Mouse (Mus musculus) heart, adult 2 months (tissue): ENCODE results near the gene Arhgap19. TPM values are rescaled to one million over a fixed set of nuclear protein-coding genes. Genes with fewer than 3 reads are reported as not detected.
"Not testable (repeated sequence)": the region's sequence is repeated elsewhere in the genome, so short reads cannot be mapped to it uniquely, and the experiment has no call there.

Experiments used
- DNase-seq, 2 experiments: peaks; one replicate each; pipeline ENCODE4 v3.0.0; 2021
- H3K27ac ChIP-seq: fragments of 200-600 bp; 2 replicates; pipeline ENCODE4 v1.8.1; 2022
- H3K27me3 ChIP-seq: fragments of 200-500 bp; 2 replicates; pipeline ENCODE4 v1.6.1; 2012; ENCODE audit warnings: mild to moderate bottlenecking, low read length, inconsistent platforms, mixed read lengths; ENCODE audit not compliant: control insufficient read depth, insufficient read depth
- H3K36me3 ChIP-seq: fragments of 200-500 bp; 2 replicates; pipeline ENCODE4 v1.6.1; 2012; ENCODE audit warnings: low read length, inconsistent platforms; ENCODE audit not compliant: control insufficient read depth, insufficient read depth
- H3K4me1 ChIP-seq: fragments of 200-500 bp; 2 replicates; pipeline ENCODE4 v1.6.1; 2011; ENCODE audit warnings: low read length; ENCODE audit not compliant: control insufficient read depth, insufficient read depth
- H3K4me3 ChIP-seq: fragments of 200-600 bp; 2 replicates; pipeline ENCODE4 v1.8.1; 2022
- H3K79me2 ChIP-seq: fragments of 200-500 bp; replicated peaks from 2 replicates; pipeline ENCODE4 v1.6.1; 2012; ENCODE audit warnings: mild to moderate bottlenecking, inconsistent platforms, low read length, moderate library complexity, mixed read lengths; ENCODE audit not compliant: control insufficient read depth, insufficient read depth
- H3K9ac ChIP-seq: fragments of 200-500 bp; 2 replicates; pipeline ENCODE4 v1.6.1; 2012; ENCODE audit warnings: low read depth, mild to moderate bottlenecking, control low read depth, inconsistent platforms, low read length, mixed read lengths
- CTCF ChIP-seq: fragments of 200-600 bp; IDR thresholded peaks from 2 replicates; pipeline ENCODE4 v1.8.1; 2022; ENCODE audit warnings: antibody characterized with exemption, mild to moderate bottlenecking, moderate library complexity
- EP300 ChIP-seq: fragments of 200-500 bp; IDR thresholded peaks from 2 replicates; pipeline ENCODE4 v1.6.1; 2011; ENCODE audit warnings: low read depth, low read length, control low read depth; ENCODE audit not compliant: insufficient read depth
- POLR2A ChIP-seq: fragments of 200-500 bp; IDR thresholded peaks from 2 replicates; pipeline ENCODE4 v1.6.1; 2011; ENCODE audit warnings: mild to moderate bottlenecking, low read depth, low read length, control low read depth; ENCODE audit not compliant: insufficient read depth
- WGBS: fragments of 180-500 bp; shearing (Covaris S2); methylation state at CpG from one replicate; pipeline ENCODE4 v1.1.7; 2018; 5-methylcytosine and 5-hydroxymethylcytosine counted together
- intact Hi-C: fragments of 180-260 bp; cut with DNase I; formaldehyde crosslinking; loops from one replicate; pipeline ENCODE4 v1.15.1; 2025
- long read RNA-seq: library from polyadenylated mRNA; stranded (forward); transcript quantifications from one replicate; pipeline ENCODE4 v2.0.0, GENCODE M21; 2021
- polyA plus RNA-seq: library from polyadenylated mRNA; depleted of rRNA; stranded (reverse); fragments of >200 nt; gene quantifications from 2 replicates; pipeline ENCODE4 v1.2.3, GENCODE M21; 2012; rRNA removed
- total RNA-seq, 2 experiments: library from RNA; stranded (reverse); gene quantifications; 2 replicates each; pipeline ENCODE4 v1.2.3; 2021

The Arhgap19 gene
- 1 to 10 TPM; 1.7 to 2.0 TPM for total RNA-seq
- 1.4 and 2.1 TPM in 2 replicates for polyA plus RNA-seq
- long read RNA-seq, full-length matches to known transcripts, result 2 of 2 reads
- long read RNA-seq, partial matches to known transcripts, result 0 of 2 reads
- long read RNA-seq, other reads (novel, unspliced or antisense), result 0 of 2 reads

GRCm38 (mm10) chr19:41801742-41802369, at the start of gene Arhgap19:
Gene Arhgap19 (minus strand): TSS chr19:41802047.
- no peaks in the 10 kb centered on the region for H3K4me1 ChIP-seq
- peak within 1 kb of the TSS; percentile 54 for H3K4me3 ChIP-seq
- peak within 1 kb of the TSS; percentile 68 for H3K27ac ChIP-seq
- WGBS, result under 1% methylated on average over 48 of the region's 48 CpGs
- no peaks in the 10 kb centered on the region for H3K27me3 ChIP-seq
- H3K9ac ChIP-seq, result peak within 1 kb of the TSS; percentile 54
- no peaks in the 10 kb centered on the region for H3K36me3 ChIP-seq
- DNase-seq, result peak; percentile 91 to 94
- intact Hi-C loops, result loop anchor here (2.0 to 10.0 kb wide), 3 partner anchors 27 to 713 kb away; partner anchors contain the start of genes Frat1, Frat2 and R3hcc1l
- no peaks in the 10 kb centered on the region for H3K79me2 ChIP-seq
- TF ChIP-seq POLR2A (peak; percentile 50; the same call in 1 of the 2 replicates), EP300 (no peak)

- Histone ChIP-seq H3K9ac (no peak overlapping the region), H3K4me1 (peaks cover 4% of the 10 kb centered on the region), H3K27me3 (no peaks in the 10 kb centered on the region), H3K79me2 (no peaks in the 10 kb centered on the region), H3K27ac (no peak overlapping the region), H3K36me3 (no peaks in the 10 kb centered on the region), H3K4me3 (no peak overlapping the region)
- WGBS, result 41% methylated on average over 14 of the region's 14 CpGs
- DNase-seq, result no peak
- intact Hi-C loops, result no loop called here
- TF ChIP-seq EP300 (no peak), POLR2A (no peak), CTCF (no peak)
Observed at GRCm38 (mm10) chr19:41850719-41851543, 49.1 kb upstream of the Arhgap19 start.

- H3K79me2 ChIP-seq, result no peaks in the 10 kb centered on the region
- WGBS, result 56% methylated on average over 6 of the region's 6 CpGs
- H3K4me1 ChIP-seq, result peaks cover 4% of the 10 kb centered on the region
- H3K9ac ChIP-seq, result no peak overlapping the region
- H3K27ac ChIP-seq, result no peak overlapping the region
- TF ChIP-seq EP300 (no peak), POLR2A (no peak), CTCF (no peak)
- no peak overlapping the region for H3K4me3 ChIP-seq
- no peaks in the 10 kb centered on the region for H3K36me3 ChIP-seq
- intact Hi-C loops, result no loop called here
- H3K27me3 ChIP-seq, result no peaks in the 10 kb centered on the region
- DNase-seq, result no peak
Observed at GRCm38 (mm10) chr19:41850021-41850718, 48.3 kb upstream of the Arhgap19 start.

GRCm38 (mm10) chr19:41847992-41848851, 46.4 kb upstream of the Arhgap19 start, which contains the start of gene Frat2:
Gene Frat2 (minus strand): TSS chr19:41848132.
- Histone ChIP-seq H3K27me3 (no peaks in the 10 kb centered on the region), H3K4me3 (peak within 1 kb of the TSS; percentile 81), H3K79me2 (no peaks in the 10 kb centered on the region), H3K4me1 (peaks cover 4% of the 10 kb centered on the region), H3K27ac (peak within 1 kb of the TSS; percentile 99), H3K36me3 (no peaks in the 10 kb centered on the region), H3K9ac (peak within 1 kb of the TSS; percentile 93)
- DNase-seq, result peak; percentile 92 to 93
- TF ChIP-seq EP300 (no peak), POLR2A (peak; percentile 53)
- under 1% methylated on average over 72 of the region's 72 CpGs for WGBS
- intact Hi-C loops, result loop anchor here (1.0 to 5.0 kb wide), 4 partner anchors 19 to 69 kb away; partner anchors contain the start of genes Frat1 and Pgam1

GRCm38 (mm10) chr19:41847614-41847991, 45.8 kb upstream of the Arhgap19 start:
- H3K27me3 ChIP-seq, H3K36me3 ChIP-seq, H3K4me1 ChIP-seq, H3K79me2 ChIP-seq, DNase-seq: not testable (repeated sequence)
- H3K4me3 ChIP-seq, result peak overlapping the region; percentile 81
- WGBS, result under 1% methylated on average over 53 of the region's 53 CpGs
- peak overlapping the region; percentile 99 for H3K27ac ChIP-seq
- intact Hi-C loops, result loop anchor here (2.0 to 5.0 kb wide), 2 partner anchors 65 to 69 kb away; partner anchors contain the start of gene Pgam1
- H3K9ac ChIP-seq, result peak overlapping the region; percentile 88
